Mouse (Mus musculus) liver, postnatal 0 days (tissue): ENCODE data around the gene Skp1a. TPM values are rescaled to one million over a fixed set of nuclear protein-coding genes. Genes with fewer than 3 reads are reported as not detected.

Source experiments
- ATAC-seq: fragments of 200-750 bp; cut with Nextera tagmentation; 2 replicates; pipeline ENCODE4 v1.8.0; 2017; ENCODE audit warnings: mild to moderate bottlenecking, moderate library complexity
- DNase-seq: peaks from one replicate; pipeline ENCODE4 v3.0.0-alpha.2; 2016
- H3K27ac ChIP-seq: fragments of 300-500 bp; sonication (generic); 2 replicates; pipeline ENCODE4 v1.5.1; 2014; ENCODE audit warnings: antibody characterized with exemption, moderate library complexity, mild to moderate bottlenecking, low read depth
- H3K27me3 ChIP-seq: fragments of 300-500 bp; sonication (generic); 2 replicates; pipeline ENCODE4 v1.6.1; 2014; ENCODE audit warnings: low read length, control low read depth, mixed read lengths; ENCODE audit not compliant: insufficient read depth
- H3K36me3 ChIP-seq: fragments of 300-500 bp; sonication (generic); replicated peaks from 2 replicates; pipeline ENCODE4 v1.6.1; 2014; ENCODE audit warnings: mild to moderate bottlenecking, control low read depth, low read length, moderate library complexity, mixed read lengths; ENCODE audit not compliant: insufficient read depth
- H3K4me1 ChIP-seq: fragments of 300-500 bp; sonication (generic); 2 replicates; pipeline ENCODE4 v1.6.1; 2014; ENCODE audit warnings: antibody characterized with exemption, mild to moderate bottlenecking, control low read depth; ENCODE audit not compliant: insufficient read depth
- H3K4me2 ChIP-seq: fragments of 300-500 bp; sonication (generic); 2 replicates; pipeline ENCODE4 v1.6.1; 2014; ENCODE audit warnings: low read depth, mild to moderate bottlenecking, low read length, moderate library complexity, mixed read lengths
- H3K4me3 ChIP-seq: fragments of 300-500 bp; sonication (generic); 2 replicates; pipeline ENCODE4 v1.5.1; 2014; ENCODE audit warnings: low read depth, low read length
- H3K9ac ChIP-seq: fragments of 300-500 bp; sonication (generic); replicated peaks from 2 replicates; pipeline ENCODE4 v1.6.1; 2014; ENCODE audit warnings: mild to moderate bottlenecking, moderate library complexity
- H3K9me3 ChIP-seq: fragments of 300-500 bp; sonication (generic); 2 replicates; pipeline ENCODE4 v1.6.1; 2016; ENCODE audit warnings: mild to moderate bottlenecking, control low read depth, low read length, mixed read lengths
- CTCF ChIP-seq: sonication (generic); IDR thresholded peaks from 2 replicates; pipeline ENCODE4 v1.5.1; 2016; ENCODE audit warnings: antibody characterized with exemption, low read depth
- EP300 ChIP-seq: IDR thresholded peaks from 2 replicates; pipeline ENCODE4 v1.6.1; 2016; ENCODE audit warnings: antibody characterized with exemption, low read depth, mild to moderate bottlenecking
- WGBS: fragments of 180-500 bp; shearing (Covaris S2); extraction: QIAGEN DNeasy Blood & Tissue Kit; methylation state at CpG from one replicate; pipeline ENCODE4 v1.1.7; 2014; ENCODE audit not compliant: insufficient replicate concordance; 5-methylcytosine and 5-hydroxymethylcytosine counted together
- polyA plus RNA-seq: library from polyadenylated mRNA; unstranded; fragments of >200 nt; fragmentation: Nextera tagmentation; extraction: Ambion mirVana; gene quantifications from 2 replicates; pipeline ENCODE4 v1.2.1, GENCODE M21; 2015

The Skp1a gene
- polyA plus RNA-seq, 1 experiment from 2014 or later: 289 TPM

- Histone ChIP-seq H3K36me3 (no peaks in the 10 kb centered on the region), H3K9ac (no peak overlapping the region), H3K27me3 (no peaks in the 10 kb centered on the region), H3K4me2 (no peak overlapping the region), H3K27ac (no peak overlapping the region), H3K9me3 (no peaks in the 10 kb centered on the region), H3K4me1 (peaks cover 16% of the 10 kb centered on the region), H3K4me3 (no peak overlapping the region)
- no peak for TF ChIP-seq EP300
- WGBS: 88% methylated on average over 6 of the region's 6 CpGs
- DNase-seq (no peak), ATAC-seq (no peak)
These were observed 38.0 kb downstream of the Skp1a start for GRCm38 (mm10) chr11:52269841-52270240.

GRCm38 (mm10) chr11:52271765-52272495 lies 40.1 kb downstream of the Skp1a start:
- H3K27me3 ChIP-seq: no peaks in the 10 kb centered on the region
- no peak overlapping the region for H3K27ac ChIP-seq
- no peak overlapping the region for H3K4me2 ChIP-seq
- H3K4me3 ChIP-seq: no peak overlapping the region
- WGBS: 78% methylated on average over 8 of the region's 8 CpGs
- ATAC-seq (no peak), DNase-seq (no peak)
- H3K9me3 ChIP-seq: no peaks in the 10 kb centered on the region
- TF ChIP-seq CTCF: no peak
- no peak for TF ChIP-seq EP300
- no peak overlapping the region for H3K9ac ChIP-seq
- no peaks in the 10 kb centered on the region for H3K36me3 ChIP-seq
- H3K4me1 ChIP-seq: peaks cover 16% of the 10 kb centered on the region

- WGBS: 69% methylated on average over 6 of the region's 6 CpGs
These were observed 40.8 kb downstream of the Skp1a start for GRCm38 (mm10) chr11:52272619-52273018.

GRCm38 (mm10) chr11:52273183-52273941 lies 41.6 kb downstream of the Skp1a start:
- H3K9me3 ChIP-seq: no peaks in the 10 kb centered on the region
- H3K27ac ChIP-seq: no peak overlapping the region
- 58% methylated on average over 11 of the region's 11 CpGs for WGBS
- no peak for ATAC-seq
- no peak for DNase-seq
- H3K4me3 ChIP-seq: no peak overlapping the region
- H3K27me3 ChIP-seq: no peaks in the 10 kb centered on the region
- H3K9ac ChIP-seq: no peak overlapping the region
- no peak overlapping the region for H3K4me2 ChIP-seq
- no peaks in the 10 kb centered on the region for H3K36me3 ChIP-seq
- peaks cover 12% of the 10 kb centered on the region for H3K4me1 ChIP-seq
- no peak for TF ChIP-seq EP300
- TF ChIP-seq CTCF: no peak

More at GRCm38 (mm10) chr11:52272619-52273018, 40.8 kb downstream of the Skp1a start:
- H3K27me3 ChIP-seq: no peaks in the 10 kb centered on the region
- no peak for ATAC-seq
- DNase-seq: no peak
- H3K4me2 ChIP-seq: no peak overlapping the region
- no peaks in the 10 kb centered on the region for H3K36me3 ChIP-seq
- no peak overlapping the region for H3K9ac ChIP-seq
- no peaks in the 10 kb centered on the region for H3K9me3 ChIP-seq
- H3K4me3 ChIP-seq: no peak overlapping the region
- H3K27ac ChIP-seq: no peak overlapping the region
- H3K4me1 ChIP-seq: peaks cover 16% of the 10 kb centered on the region
- TF ChIP-seq CTCF (no peak), EP300 (no peak)

GRCm38 (mm10) chr11:52273942-52274330 lies 42.1 kb downstream of the Skp1a start:
- no peaks in the 10 kb centered on the region for H3K27me3 ChIP-seq
- no peaks in the 10 kb centered on the region for H3K9me3 ChIP-seq
- TF ChIP-seq CTCF (no peak), EP300 (no peak)
- no peaks in the 10 kb centered on the region for H3K36me3 ChIP-seq
- H3K4me1 ChIP-seq: peaks cover 7% of the 10 kb centered on the region; the same call in 1 of the 2 replicates
- ATAC-seq: no peak
- H3K4me3 ChIP-seq: no peak overlapping the region
- no peak overlapping the region for H3K4me2 ChIP-seq
- no peak for DNase-seq
- H3K27ac ChIP-seq: no peak overlapping the region
- no peak overlapping the region for H3K9ac ChIP-seq
- WGBS: 58% methylated on average over 4 of the region's 4 CpGs

- no peak for DNase-seq
These were observed 42.8 kb downstream of the Skp1a start for GRCm38 (mm10) chr11:52274456-52275112.

More at GRCm38 (mm10) chr11:52274456-52275112, 42.8 kb downstream of the Skp1a start:
- Histone ChIP-seq H3K27ac (no peak overlapping the region), H3K27me3 (no peaks in the 10 kb centered on the region), H3K36me3 (no peaks in the 10 kb centered on the region), H3K9ac (no peak overlapping the region), H3K9me3 (no peaks in the 10 kb centered on the region), H3K4me1 (peaks cover 7% of the 10 kb centered on the region; the same call in 1 of the 2 replicates), H3K4me3 (no peak overlapping the region), H3K4me2 (no peak overlapping the region)
- WGBS: 79% methylated on average over 20 of the region's 20 CpGs
- TF ChIP-seq CTCF (no peak), EP300 (no peak)
- ATAC-seq: no peak
